8 mouse cellular contexts compared by ENCODE assay signal in the genomic region with DNA sequence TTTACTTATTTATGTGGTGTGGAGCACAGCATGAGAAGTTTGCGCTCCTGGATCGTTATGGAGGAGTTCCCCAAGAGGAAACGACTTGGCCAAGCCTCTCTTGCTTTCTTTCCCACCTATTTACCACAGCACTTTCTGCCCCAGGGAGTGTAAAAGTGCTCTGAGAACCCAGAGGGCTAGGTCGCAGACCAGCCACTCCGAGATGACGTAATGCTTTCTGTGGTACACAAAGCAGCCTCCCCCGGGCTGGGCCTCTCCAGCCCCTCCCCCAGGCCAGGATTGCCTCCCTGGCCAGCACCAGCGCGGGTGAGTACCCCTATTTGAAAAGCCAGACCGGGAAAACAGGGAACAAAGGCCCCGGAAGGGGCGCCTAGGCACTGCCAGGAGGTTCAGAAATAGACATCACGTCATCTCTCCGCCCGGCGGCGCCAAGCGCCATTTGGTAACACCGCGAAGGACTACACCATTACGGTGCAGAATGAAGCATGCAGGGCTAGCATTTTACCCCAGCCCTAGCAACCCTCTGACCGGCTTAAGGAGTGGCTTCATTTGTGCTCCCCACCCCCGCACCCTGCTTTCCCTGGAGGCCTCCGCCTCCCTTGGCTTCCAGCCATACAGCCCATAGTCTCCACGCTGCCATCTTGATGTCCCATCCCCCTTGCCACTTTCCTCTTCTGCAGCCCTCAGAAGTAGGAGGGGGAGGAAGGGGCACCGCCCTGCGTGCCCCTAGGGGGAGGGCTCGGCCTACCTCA. TPM values are rescaled to one million over a fixed set of nuclear protein-coding genes. Genes with fewer than 3 reads are reported as not detected.
DNase-seq lines count a peak whose midpoint lies in the region; ATAC-seq lines count a peak whose summit lies in the region.
"Not testable (repeated sequence)": the region's sequence is repeated elsewhere in the genome, so short reads cannot be mapped to it uniquely, and the experiment has no call there.

No protein-coding gene starts in this region.

- WGBS in heart, embryonic 13.5 days, result 1% methylated on average over 19 of the region's 28 CpGs
- WGBS in limb, embryonic 12.5 days, result under 1% methylated on average over 23 of the region's 28 CpGs

- peak; percentile 59 for ATAC-seq in heart, embryonic 13.5 days (ENCODE audit: extremely low read depth, insufficient number of reproducible peaks, low FRiP score, low TSS enrichment)
- ATAC-seq in limb, embryonic 12.5 days (ENCODE audit: insufficient number of reproducible peaks, insufficient read depth, low FRiP score, low TSS enrichment, low read depth), result peak; percentile 74

- H3K9ac ChIP-seq in heart, embryonic 13.5 days, result peak overlapping the region; percentile 71
- peak overlapping the region; percentile 42; the same call in 1 of the 2 replicates for H3K9ac ChIP-seq in limb, embryonic 12.5 days (replicated peaks)

- H3K27me3 ChIP-seq in erythroblast, embryonic 14.5 days (ENCODE audit: control insufficient read depth); heart, embryonic 13.5 days (replicated peaks); limb, embryonic 12.5 days: not testable (repeated sequence)

- H3K27ac ChIP-seq in heart, embryonic 13.5 days (replicated peaks), result peak overlapping the region; percentile 86
- H3K27ac ChIP-seq in limb, embryonic 12.5 days, result peak overlapping the region; percentile 90

- peak; percentile 90 for DNase-seq in CD4-positive helper T cell, adult 2 months (ENCODE audit: low read depth, low spot score)
- DNase-seq in brain, adult 2 months (ENCODE audit: low read depth, low spot score), result peak; percentile 91
- peak; percentile 35 for DNase-seq in kidney, adult 9 months
- peak; percentile 62 for DNase-seq in mesoderm, embryonic 11.5 days (ENCODE audit: low read depth, low spot score)
- peak; percentile 76 for DNase-seq in right cerebral cortex, postnatal 25 days

- peak overlapping the region; percentile 31 for H3K4me3 ChIP-seq in erythroblast, embryonic 14.5 days (replicated peaks)
- peak overlapping the region; percentile 45 for H3K4me3 ChIP-seq in heart, embryonic 13.5 days
- H3K4me3 ChIP-seq in limb, embryonic 12.5 days (replicated peaks), result peak overlapping the region; percentile 42

- H3K4me1 ChIP-seq in erythroblast, embryonic 14.5 days (ENCODE audit: control insufficient read depth), result peaks cover 12% of the 10 kb centered on the region
- not testable (repeated sequence) for H3K4me1 ChIP-seq in heart, embryonic 13.5 days; limb, embryonic 12.5 days (replicated peaks)

- H3K4me2 ChIP-seq in heart, embryonic 13.5 days, result peak overlapping the region; percentile 64
- peak overlapping the region; percentile 65 for H3K4me2 ChIP-seq in limb, embryonic 12.5 days

- H3K36me3 ChIP-seq in erythroblast, embryonic 14.5 days (ENCODE audit: control insufficient read depth); heart, embryonic 13.5 days; limb, embryonic 12.5 days: not testable (repeated sequence)

- H3K9me3 ChIP-seq in erythroblast, embryonic 14.5 days (ENCODE audit: control insufficient read depth, low read length); heart, embryonic 13.5 days; limb, embryonic 12.5 days: not testable (repeated sequence)

RNA-seq across cellular contexts. Expression of gene Syt11, which starts 3.6 kb away (rescaled TPM):
- polyA plus RNA-seq in erythroblast, embryonic 14.5 days (2012), result 0.02 TPM in 1 of 2 replicates, not detected in the other
- 11.7 and 12.8 TPM in 2 replicates for polyA plus RNA-seq in heart, embryonic 13.5 days (2015; fragmentation: Nextera tagmentation; extraction: Ambion mirVana)
- 32.0 and 36.8 TPM in 2 replicates for polyA plus RNA-seq in limb, embryonic 12.5 days (2016; fragmentation: Nextera tagmentation; extraction: Ambion mirVana)

RNA-seq across cellular contexts. Expression of gene Rit1, which starts 54.7 kb away (rescaled TPM):
- polyA plus RNA-seq in erythroblast, embryonic 14.5 days (2012), result 3.6 and 4.6 TPM in 2 replicates
- 51.7 and 56.8 TPM in 2 replicates for polyA plus RNA-seq in heart, embryonic 13.5 days (2015; fragmentation: Nextera tagmentation; extraction: Ambion mirVana)
- polyA plus RNA-seq in limb, embryonic 12.5 days (2016; fragmentation: Nextera tagmentation; extraction: Ambion mirVana), result 39.7 and 41.2 TPM in 2 replicates

Comparison
In these comparisons a context has a peak if more than half of its experiments do, and no peak if none do; other contexts are left out.
1. Peak in every context shown above with its lines: DNase-seq, ATAC-seq, H3K4me3 ChIP-seq and H3K27ac ChIP-seq.
2. DNase-seq: peak in every context shown above with its lines; median percentile 91 in brain, adult 2 months; 90 in CD4-positive helper T cell, adult 2 months; 76 in right cerebral cortex, postnatal 25 days; 62 in mesoderm, embryonic 11.5 days; 35 in kidney, adult 9 months.
3. RNA of gene Syt11, which starts 3.6 kb away (polyA plus RNA-seq): 32.0 to 36.8 TPM in limb, embryonic 12.5 days and 11.7 to 12.8 TPM in heart, embryonic 13.5 days; 0.02 TPM in erythroblast, embryonic 14.5 days; every median in the first group is over 10 times any median in the second.